Mouse (Mus musculus) cortical plate, adult 2 months (tissue): ENCODE measurements around the gene Gga1. TPM values are rescaled to one million over a fixed set of nuclear protein-coding genes. Genes with fewer than 3 reads are reported as not detected.

Source experiments
- H3K27ac ChIP-seq: fragments of 200-500 bp; 2 replicates; pipeline ENCODE4 v1.5.1; 2012; ENCODE audit warnings: low read length, control low read depth, inconsistent platforms; ENCODE audit not compliant: insufficient read depth
- H3K4me1 ChIP-seq: fragments of 200-500 bp; 2 replicates; pipeline ENCODE4 v1.6.1; 2011; ENCODE audit warnings: low read length; ENCODE audit not compliant: control insufficient read depth, insufficient read depth
- H3K4me3 ChIP-seq: fragments of 200-500 bp; 2 replicates; pipeline ENCODE4 v1.5.1; 2011; ENCODE audit warnings: mild to moderate bottlenecking, low read length, control low read depth; ENCODE audit not compliant: insufficient read depth
- CTCF ChIP-seq: fragments of 200-500 bp; IDR thresholded peaks from 2 replicates; pipeline ENCODE4 v1.5.1; 2011; ENCODE audit warnings: mild to moderate bottlenecking, control low read depth, low read length; ENCODE audit not compliant: insufficient read depth; ENCODE audit errors: extremely low read depth
- POLR2A ChIP-seq: fragments of 200-500 bp; IDR thresholded peaks from 2 replicates; pipeline ENCODE4 v1.6.1; 2011; ENCODE audit warnings: mild to moderate bottlenecking, low read length, control low read depth; ENCODE audit not compliant: insufficient read depth; ENCODE audit errors: extremely low read depth
- polyA plus RNA-seq: library from polyadenylated mRNA; depleted of rRNA; stranded (reverse); fragments of >200 nt; gene quantifications from 2 replicates; pipeline ENCODE4 v1.2.3, GENCODE M21; 2012

The Gga1 gene
- polyA plus RNA-seq, 1 experiment = 72.6 TPM

GRCm38 (mm10) chr15:78857009-78857408, 20.0 kb upstream of the Gga1 start:
- TF ChIP-seq POLR2A (no peak), CTCF (no peak)
- no peaks in the 10 kb centered on the region for H3K4me1 ChIP-seq
- H3K4me3 ChIP-seq = no peak overlapping the region
- H3K27ac ChIP-seq = no peak overlapping the region

GRCm38 (mm10) chr15:78859311-78859710, 17.7 kb upstream of the Gga1 start:
- no peak overlapping the region for H3K4me3 ChIP-seq
- TF ChIP-seq CTCF = no peak
- TF ChIP-seq POLR2A = no peak
- H3K4me1 ChIP-seq = no peaks in the 10 kb centered on the region
- no peak overlapping the region for H3K27ac ChIP-seq

- Histone ChIP-seq H3K4me1 (no peaks in the 10 kb centered on the region), H3K4me3 (no peak overlapping the region), H3K27ac (no peak overlapping the region)
- TF ChIP-seq CTCF (no peak), POLR2A (no peak)
These were observed 17.3 kb upstream of the Gga1 start for GRCm38 (mm10) chr15:78859714-78860113.

- no peak overlapping the region for H3K27ac ChIP-seq
- H3K4me1 ChIP-seq = no peaks in the 10 kb centered on the region
- H3K4me3 ChIP-seq = no peak overlapping the region
- TF ChIP-seq POLR2A (no peak), CTCF (no peak)
These were observed 14.7 kb upstream of the Gga1 start for GRCm38 (mm10) chr15:78862280-78862679.

GRCm38 (mm10) chr15:78863154-78863553, 13.8 kb upstream of the Gga1 start:
- H3K4me3 ChIP-seq = no peak overlapping the region
- no peak overlapping the region for H3K27ac ChIP-seq
- H3K4me1 ChIP-seq = no peaks in the 10 kb centered on the region
- TF ChIP-seq CTCF (no peak), POLR2A (no peak)

- no peak overlapping the region for H3K27ac ChIP-seq
- no peak overlapping the region for H3K4me3 ChIP-seq
- H3K4me1 ChIP-seq = no peaks in the 10 kb centered on the region
- TF ChIP-seq CTCF (no peak), POLR2A (no peak)
These were observed 13.1 kb upstream of the Gga1 start for GRCm38 (mm10) chr15:78863852-78864253.

GRCm38 (mm10) chr15:78868398-78868797, 8.6 kb upstream of the Gga1 start:
- TF ChIP-seq POLR2A = no peak
- TF ChIP-seq CTCF = no peak
- H3K4me3 ChIP-seq = no peak overlapping the region
- peak overlapping the region; percentile 24; the same call in 1 of the 2 replicates for H3K27ac ChIP-seq

GRCm38 (mm10) chr15:78868826-78869233, 8.2 kb upstream of the Gga1 start:
- TF ChIP-seq POLR2A (no peak), CTCF (no peak)
- H3K27ac ChIP-seq = peak overlapping the region; percentile 24; the same call in 1 of the 2 replicates
- no peak overlapping the region for H3K4me3 ChIP-seq
- H3K4me1 ChIP-seq = 0 out of 2 replicates have a peak, but pooled peaks cover 1% of the 10 kb centered on the region

More at GRCm38 (mm10) chr15:78868398-78868797, 8.6 kb upstream of the Gga1 start:
- H3K4me1 ChIP-seq = 0 out of 2 replicates have a peak, but pooled peaks cover 1% of the 10 kb centered on the region

- Histone ChIP-seq H3K4me1 (0 out of 2 replicates have a peak, but pooled peaks cover 1% of the 10 kb centered on the region), H3K4me3 (no peak overlapping the region), H3K27ac (no peak overlapping the region)
- TF ChIP-seq POLR2A (no peak), CTCF (peak; percentile 53; the same call in 1 of the 2 replicates)
These were observed 7.2 kb upstream of the Gga1 start for GRCm38 (mm10) chr15:78869775-78870174.

GRCm38 (mm10) chr15:78872021-78872608, 4.9 kb upstream of the Gga1 start:
- 0 out of 2 replicates have a peak, but pooled peaks cover 3% of the 10 kb centered on the region for H3K4me1 ChIP-seq
- H3K27ac ChIP-seq = no peak overlapping the region
- TF ChIP-seq CTCF = no peak
- no peak for TF ChIP-seq POLR2A
- no peak overlapping the region for H3K4me3 ChIP-seq
